Mouse (Mus musculus) liver, embryonic 12.5 days (tissue): ENCODE measurements at regions not wholly inside any gene's neighbourhood (a gene's known extent, or its start where the extent isn't known, plus 50 kb on each side); places are given as distances from the start of the nearest gene placed in this dataset.

Source experiments
- ATAC-seq: fragments of 200-750 bp; cut with Nextera tagmentation; 2 replicates; pipeline ENCODE4 v1.8.0; 2017; ENCODE audit warnings: moderate number of reproducible peaks, mild to moderate bottlenecking, moderate library complexity
- H3K27ac ChIP-seq: fragments of 300-500 bp; sonication (generic); 2 replicates; pipeline ENCODE4 v1.5.1; 2016; ENCODE audit warnings: mild to moderate bottlenecking
- H3K27me3 ChIP-seq: fragments of 300-500 bp; sonication (generic); replicated peaks from 2 replicates; pipeline ENCODE4 v1.6.1; 2016; ENCODE audit warnings: mild to moderate bottlenecking, moderate library complexity
- H3K36me3 ChIP-seq: fragments of 300-500 bp; sonication (generic); 2 replicates; pipeline ENCODE4 v1.6.1; 2016; ENCODE audit warnings: mild to moderate bottlenecking, moderate library complexity
- H3K4me1 ChIP-seq: fragments of 300-500 bp; sonication (generic); 2 replicates; pipeline ENCODE4 v1.6.1; 2016
- H3K4me2 ChIP-seq: fragments of 300-500 bp; sonication (generic); 2 replicates; pipeline ENCODE4 v1.6.1; 2016; ENCODE audit warnings: mild to moderate bottlenecking, moderate library complexity
- H3K4me3 ChIP-seq: fragments of 300-500 bp; sonication (generic); 2 replicates; pipeline ENCODE4 v1.5.1; 2016; ENCODE audit warnings: mild to moderate bottlenecking, moderate library complexity
- H3K9ac ChIP-seq: fragments of 300-500 bp; sonication (generic); 2 replicates; pipeline ENCODE4 v1.6.1; 2016; ENCODE audit warnings: mild to moderate bottlenecking, moderate library complexity
- H3K9me3 ChIP-seq: fragments of 300-500 bp; sonication (generic); replicated peaks from 2 replicates; pipeline ENCODE4 v1.6.1; 2016; ENCODE audit warnings: mild to moderate bottlenecking, moderate library complexity
- WGBS: fragments of 180-500 bp; shearing (Covaris S2); methylation state at CpG from one replicate; pipeline ENCODE4 v1.1.7; 2016; ENCODE audit not compliant: insufficient replicate concordance; 5-methylcytosine and 5-hydroxymethylcytosine counted together

DNA sequence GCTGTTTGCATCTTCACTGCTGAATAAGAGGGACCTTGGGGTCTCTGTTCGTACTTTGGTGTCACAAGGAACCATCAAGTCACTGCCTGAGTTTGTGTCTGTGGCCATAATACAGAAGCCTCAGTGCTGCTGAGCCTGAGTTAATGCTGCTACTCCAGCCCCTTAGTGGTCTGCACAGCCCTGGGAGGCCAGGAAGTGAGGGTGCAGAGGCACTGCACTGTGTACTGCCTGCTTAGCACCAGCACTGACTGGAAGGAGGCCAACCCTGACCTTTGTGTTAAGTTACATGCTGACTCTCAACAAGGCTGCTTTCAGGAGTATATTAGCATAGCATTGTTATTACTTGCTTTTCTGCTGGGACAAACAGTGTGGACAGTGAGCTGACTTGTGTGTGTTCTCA is 86.9 kb upstream of the Tmtc1 start:
- no peak overlapping the region for H3K4me3 ChIP-seq
- no peak overlapping the region for H3K27ac ChIP-seq
- no peaks in the 10 kb centered on the region for H3K27me3 ChIP-seq
- ATAC-seq, result 0 out of 2 replicates have a peak, but pooled peaks have one; percentile 30
- WGBS, result 70% methylated on average over 1 of the region's 1 CpGs
- no peak overlapping the region for H3K9ac ChIP-seq
- H3K9me3 ChIP-seq, result no peaks in the 10 kb centered on the region
- no peaks in the 10 kb centered on the region for H3K36me3 ChIP-seq
- no peak overlapping the region for H3K4me2 ChIP-seq
- peaks cover 13% of the 10 kb centered on the region for H3K4me1 ChIP-seq

DNA sequence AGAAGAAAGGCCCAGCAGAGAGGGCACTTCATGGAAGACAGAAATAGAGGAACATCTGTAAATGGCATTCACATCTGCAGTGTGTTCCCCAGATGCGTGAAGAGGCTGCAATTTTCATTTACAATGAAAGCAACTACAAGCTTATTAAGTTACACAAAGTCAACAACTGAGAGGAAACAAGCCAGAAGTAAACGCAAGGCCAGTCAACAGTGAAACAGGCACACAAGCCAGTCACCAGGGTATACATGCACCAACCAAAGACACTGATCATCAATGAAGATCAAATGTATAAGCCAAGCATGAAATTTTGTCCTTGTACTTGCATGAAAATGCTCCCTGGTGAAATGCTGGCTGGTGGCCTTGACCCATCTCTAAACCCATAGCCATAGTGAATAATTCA is 84.4 kb upstream of the Tmtc1 start:
- Histone ChIP-seq H3K9ac (no peak overlapping the region), H3K4me1 (peaks cover 13% of the 10 kb centered on the region), H3K27me3 (no peaks in the 10 kb centered on the region), H3K27ac (no peak overlapping the region), H3K36me3 (no peaks in the 10 kb centered on the region), H3K4me3 (no peak overlapping the region), H3K9me3 (no peaks in the 10 kb centered on the region), H3K4me2 (no peak overlapping the region)
- no peak for ATAC-seq
- WGBS, result 78% methylated on average over 2 of the region's 2 CpGs

DNA sequence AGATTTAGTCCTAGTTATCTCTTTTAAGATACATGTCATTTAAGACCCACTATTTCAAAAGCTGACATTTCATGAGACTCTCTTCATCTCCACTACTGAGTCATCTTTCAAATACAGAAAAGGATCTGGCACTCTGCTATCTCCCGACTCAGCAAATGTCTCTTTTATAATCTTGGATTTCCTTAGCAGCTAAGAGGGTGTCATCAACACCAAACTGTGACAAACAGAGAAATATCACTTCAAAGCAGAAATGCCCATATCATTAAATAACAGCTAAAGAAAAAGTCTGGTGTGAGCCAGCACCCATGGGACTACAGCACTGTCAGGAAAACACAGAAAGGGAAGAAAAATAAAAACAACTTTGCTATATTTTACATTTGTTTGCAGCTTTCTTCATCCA is 78.7 kb upstream of the Tmtc1 start:
- no peaks in the 10 kb centered on the region for H3K27me3 ChIP-seq
- ATAC-seq, result peak; percentile 40

DNA sequence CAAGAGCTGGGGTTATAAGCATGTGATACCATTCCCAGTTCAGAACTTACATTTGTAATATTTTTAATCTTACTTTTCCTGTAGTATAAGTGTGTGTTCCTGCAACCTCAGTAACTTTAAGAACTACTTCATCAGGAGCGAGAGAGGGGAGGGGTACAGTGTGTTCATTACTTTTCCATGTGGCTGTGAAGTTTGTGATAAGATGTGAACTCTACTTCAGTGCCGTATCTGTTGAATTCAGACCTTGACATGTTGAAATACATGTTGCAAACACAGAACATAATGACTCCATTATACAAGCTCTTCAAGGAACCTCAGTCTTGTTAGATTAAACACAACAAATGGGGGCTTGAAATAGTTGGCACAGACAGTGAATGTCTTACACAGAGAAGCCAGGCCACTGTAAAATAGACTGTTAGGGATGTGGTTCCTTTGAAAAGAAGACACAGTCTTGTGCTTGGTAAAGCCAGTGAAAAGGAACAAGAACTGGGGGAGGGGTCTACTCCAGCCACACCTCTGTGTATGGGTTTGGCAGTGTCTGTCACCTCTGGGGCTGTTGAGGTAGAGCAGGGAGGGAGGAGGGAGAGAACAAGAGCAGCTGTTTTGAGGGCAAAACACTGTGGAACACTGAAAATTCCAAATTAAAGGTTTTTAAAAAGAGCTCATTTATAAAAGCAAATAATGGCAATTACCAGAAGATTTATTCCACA is 73.5 kb upstream of the Tmtc1 start:
- peak overlapping the region; percentile 38 for H3K4me2 ChIP-seq

More for the DNA sequence above, 78.7 kb upstream of the Tmtc1 start:
- H3K9ac ChIP-seq, result no peak overlapping the region
- H3K4me1 ChIP-seq, result peaks cover 38% of the 10 kb centered on the region
- no peaks in the 10 kb centered on the region for H3K9me3 ChIP-seq
- H3K4me2 ChIP-seq, result no peak overlapping the region
- H3K36me3 ChIP-seq, result no peaks in the 10 kb centered on the region
- 28% methylated on average over 1 of the region's 1 CpGs for WGBS
- no peak overlapping the region for H3K4me3 ChIP-seq
- no peak overlapping the region for H3K27ac ChIP-seq

DNA sequence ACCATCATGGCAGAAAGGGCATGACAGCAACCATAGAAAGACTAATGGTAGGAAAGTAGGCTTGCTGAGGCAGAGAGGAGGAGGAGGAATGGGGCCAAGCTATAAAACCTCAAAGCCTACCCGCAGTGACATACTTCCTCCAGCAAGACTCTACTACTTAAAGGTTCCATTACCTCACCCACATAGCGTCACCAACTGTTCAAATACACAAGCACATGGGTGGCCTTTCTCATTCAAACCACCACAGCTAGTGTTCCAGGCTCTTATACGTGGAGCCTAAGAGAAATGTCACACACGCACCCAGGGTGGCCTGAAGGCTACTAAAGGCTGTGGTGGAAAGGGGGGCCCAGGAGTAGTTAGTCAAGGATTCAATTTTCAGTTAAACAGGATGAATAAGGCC is 72.5 kb upstream of the Tmtc1 start:
- H3K9ac ChIP-seq, result no peak overlapping the region
- H3K9me3 ChIP-seq, result no peaks in the 10 kb centered on the region
- H3K4me1 ChIP-seq, result peaks cover 74% of the 10 kb centered on the region
- no peaks in the 10 kb centered on the region for H3K27me3 ChIP-seq
- H3K36me3 ChIP-seq, result no peaks in the 10 kb centered on the region
- H3K4me3 ChIP-seq, result no peak overlapping the region
- no peak overlapping the region for H3K4me2 ChIP-seq
- H3K27ac ChIP-seq, result peak overlapping the region; percentile 27
- ATAC-seq, result no peak
- WGBS, result 75% methylated on average over 4 of the region's 4 CpGs

More for the DNA sequence above, 73.5 kb upstream of the Tmtc1 start:
- H3K27me3 ChIP-seq, result no peaks in the 10 kb centered on the region
- H3K4me3 ChIP-seq, result no peak overlapping the region
- peaks cover 72% of the 10 kb centered on the region for H3K4me1 ChIP-seq
- ATAC-seq, result peak; percentile 86
- H3K9ac ChIP-seq, result no peak overlapping the region
- peak overlapping the region; percentile 87 for H3K27ac ChIP-seq
- WGBS, result 26% methylated on average over 2 of the region's 2 CpGs
- H3K36me3 ChIP-seq, result no peaks in the 10 kb centered on the region
- H3K9me3 ChIP-seq, result no peaks in the 10 kb centered on the region

DNA sequence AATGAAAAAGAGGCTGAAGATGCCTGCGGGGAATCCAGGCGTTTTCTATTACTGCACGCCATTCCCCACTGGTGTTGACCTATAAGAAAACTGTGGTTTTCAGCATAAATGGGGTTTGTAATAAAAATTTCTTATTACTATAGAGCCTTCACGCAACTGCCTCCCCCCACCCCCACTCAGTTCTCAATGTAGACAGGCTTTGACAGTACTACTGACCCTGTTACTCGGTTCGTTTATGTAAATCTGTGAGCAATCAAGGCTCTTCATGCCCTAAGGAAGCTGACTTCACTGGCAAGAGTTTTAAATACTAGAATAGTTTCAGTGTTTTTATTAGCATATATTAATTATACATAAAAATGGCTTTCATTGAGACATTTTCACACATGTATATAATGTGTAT is 70.9 kb upstream of the Tmtc1 start:
- no peaks in the 10 kb centered on the region for H3K27me3 ChIP-seq
- H3K9ac ChIP-seq, result peak overlapping the region; percentile 27; the same call in 1 of the 2 replicates
- H3K9me3 ChIP-seq, result no peaks in the 10 kb centered on the region
- peak overlapping the region; percentile 81 for H3K27ac ChIP-seq
- WGBS, result 80% methylated on average over 6 of the region's 6 CpGs
- peaks cover 72% of the 10 kb centered on the region for H3K4me1 ChIP-seq
- no peak overlapping the region for H3K4me3 ChIP-seq
- H3K36me3 ChIP-seq, result no peaks in the 10 kb centered on the region
- H3K4me2 ChIP-seq, result no peak overlapping the region
- ATAC-seq, result no peak

DNA sequence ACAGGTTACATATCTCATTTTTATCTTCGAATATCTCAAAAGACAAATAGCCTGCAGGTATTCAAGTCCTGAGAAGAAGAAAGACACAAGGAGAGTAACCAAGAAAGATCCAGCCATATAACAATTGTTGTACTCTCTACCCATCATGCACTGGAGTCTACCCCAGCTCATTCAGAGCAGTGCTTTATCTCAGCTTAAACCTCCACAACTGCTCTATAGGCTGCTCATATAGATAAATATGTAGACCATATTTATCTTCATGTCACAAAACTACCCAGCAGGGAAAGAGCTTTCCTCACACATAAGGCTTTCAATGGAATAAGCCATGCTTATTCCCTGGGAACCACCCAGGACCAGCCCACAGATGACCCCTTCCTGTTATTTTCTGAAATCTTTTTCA is 70.5 kb upstream of the Tmtc1 start:
- ATAC-seq, result peak; percentile 67
- Histone ChIP-seq H3K9ac (no peak overlapping the region), H3K27ac (peak overlapping the region; percentile 81), H3K4me1 (peaks cover 68% of the 10 kb centered on the region), H3K4me2 (no peak overlapping the region), H3K4me3 (no peak overlapping the region), H3K36me3 (no peaks in the 10 kb centered on the region), H3K9me3 (no peaks in the 10 kb centered on the region), H3K27me3 (no peaks in the 10 kb centered on the region)
- WGBS, result 22% methylated on average over 1 of the region's 1 CpGs

DNA sequence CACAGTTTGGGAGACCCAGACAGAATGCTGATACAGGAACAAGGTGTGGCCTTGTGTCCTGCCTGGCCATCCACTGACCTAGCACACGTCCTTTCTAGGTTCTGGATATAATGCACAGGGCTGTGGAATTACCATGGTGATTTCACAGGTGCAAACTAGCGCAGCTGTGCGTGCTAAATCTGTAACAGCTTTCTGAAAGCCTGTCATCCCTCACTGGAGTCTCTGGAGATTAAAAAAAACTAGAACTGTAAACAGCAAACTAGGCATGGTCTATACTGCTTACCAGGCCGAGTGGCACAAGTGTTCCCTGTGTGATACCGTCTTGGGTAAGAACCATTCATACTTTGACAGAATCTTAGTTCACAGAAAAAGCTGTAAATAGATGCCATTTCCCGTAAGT is 69.9 kb upstream of the Tmtc1 start:
- no peaks in the 10 kb centered on the region for H3K27me3 ChIP-seq
- H3K9me3 ChIP-seq, result no peaks in the 10 kb centered on the region
- H3K9ac ChIP-seq, result 0 out of 2 replicates have a peak overlapping the region, but pooled peaks have one; percentile 45
- no peak for ATAC-seq
- H3K4me2 ChIP-seq, result no peak overlapping the region; the same call in 1 of the 2 replicates
- H3K4me3 ChIP-seq, result no peak overlapping the region
- 79% methylated on average over 6 of the region's 6 CpGs for WGBS
- H3K27ac ChIP-seq, result peak overlapping the region; percentile 81
- H3K36me3 ChIP-seq, result no peaks in the 10 kb centered on the region
- H3K4me1 ChIP-seq, result peaks cover 65% of the 10 kb centered on the region

DNA sequence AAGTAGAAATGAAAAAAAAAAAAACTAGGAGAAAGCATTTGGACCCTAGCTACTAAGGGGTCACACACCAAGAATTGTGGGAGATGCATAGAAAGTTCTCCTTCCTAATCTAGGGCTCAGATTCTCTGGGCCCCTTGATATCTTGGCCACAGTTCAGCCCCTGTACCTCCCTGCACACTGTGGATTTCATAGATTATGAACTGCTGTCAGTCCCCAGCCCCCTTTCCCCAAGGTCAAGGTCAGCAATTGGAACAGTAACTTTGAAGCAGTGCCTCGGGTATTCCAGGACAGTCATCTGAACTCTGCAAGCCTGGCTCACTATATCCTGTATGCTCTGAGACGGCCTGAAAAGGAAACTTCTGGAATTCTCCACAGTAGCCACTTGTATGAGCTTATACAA is 68.9 kb upstream of the Tmtc1 start:
- Histone ChIP-seq H3K9ac (peak overlapping the region; percentile 45; the same call in 1 of the 2 replicates), H3K4me2 (peak overlapping the region; percentile 39), H3K36me3 (no peaks in the 10 kb centered on the region), H3K4me3 (no peak overlapping the region), H3K27me3 (0 out of 2 replicates have a peak, but pooled peaks cover 3% of the 10 kb centered on the region), H3K27ac (peak overlapping the region; percentile 81), H3K9me3 (no peaks in the 10 kb centered on the region), H3K4me1 (peaks cover 59% of the 10 kb centered on the region)
- 36% methylated on average over 2 of the region's 2 CpGs for WGBS
- ATAC-seq, result peak; percentile 67

DNA sequence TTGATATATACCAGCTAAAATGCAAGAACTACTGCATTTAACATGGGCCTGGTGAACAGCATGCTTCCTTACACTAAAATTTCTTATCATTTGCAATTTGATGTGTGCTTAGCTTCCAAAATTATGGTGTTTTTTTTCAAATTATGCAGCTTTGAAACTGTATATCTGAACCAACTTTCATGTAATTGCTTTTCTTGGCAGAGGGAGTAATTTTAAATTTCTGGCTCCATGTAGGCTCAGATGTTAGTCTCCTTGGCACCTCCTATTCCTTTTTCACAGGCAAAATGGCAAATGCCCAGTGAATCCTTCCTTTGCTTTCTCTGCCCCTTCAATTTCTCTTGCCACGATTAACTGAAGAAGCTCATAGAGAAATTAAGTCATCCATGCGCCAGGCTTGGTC is 61.1 kb upstream of the Tmtc1 start:
- H3K9ac ChIP-seq, result no peak overlapping the region
- H3K4me1 ChIP-seq, result peaks cover 21% of the 10 kb centered on the region
- no peak overlapping the region for H3K4me2 ChIP-seq
- H3K9me3 ChIP-seq, result no peaks in the 10 kb centered on the region
- no peak for ATAC-seq
- no peak overlapping the region for H3K4me3 ChIP-seq
- H3K27ac ChIP-seq, result no peak overlapping the region
- 70% methylated on average over 2 of the region's 2 CpGs for WGBS
- H3K36me3 ChIP-seq, result no peaks in the 10 kb centered on the region
- peaks cover 6% of the 10 kb centered on the region; the same call in 1 of the 2 replicates for H3K27me3 ChIP-seq

DNA sequence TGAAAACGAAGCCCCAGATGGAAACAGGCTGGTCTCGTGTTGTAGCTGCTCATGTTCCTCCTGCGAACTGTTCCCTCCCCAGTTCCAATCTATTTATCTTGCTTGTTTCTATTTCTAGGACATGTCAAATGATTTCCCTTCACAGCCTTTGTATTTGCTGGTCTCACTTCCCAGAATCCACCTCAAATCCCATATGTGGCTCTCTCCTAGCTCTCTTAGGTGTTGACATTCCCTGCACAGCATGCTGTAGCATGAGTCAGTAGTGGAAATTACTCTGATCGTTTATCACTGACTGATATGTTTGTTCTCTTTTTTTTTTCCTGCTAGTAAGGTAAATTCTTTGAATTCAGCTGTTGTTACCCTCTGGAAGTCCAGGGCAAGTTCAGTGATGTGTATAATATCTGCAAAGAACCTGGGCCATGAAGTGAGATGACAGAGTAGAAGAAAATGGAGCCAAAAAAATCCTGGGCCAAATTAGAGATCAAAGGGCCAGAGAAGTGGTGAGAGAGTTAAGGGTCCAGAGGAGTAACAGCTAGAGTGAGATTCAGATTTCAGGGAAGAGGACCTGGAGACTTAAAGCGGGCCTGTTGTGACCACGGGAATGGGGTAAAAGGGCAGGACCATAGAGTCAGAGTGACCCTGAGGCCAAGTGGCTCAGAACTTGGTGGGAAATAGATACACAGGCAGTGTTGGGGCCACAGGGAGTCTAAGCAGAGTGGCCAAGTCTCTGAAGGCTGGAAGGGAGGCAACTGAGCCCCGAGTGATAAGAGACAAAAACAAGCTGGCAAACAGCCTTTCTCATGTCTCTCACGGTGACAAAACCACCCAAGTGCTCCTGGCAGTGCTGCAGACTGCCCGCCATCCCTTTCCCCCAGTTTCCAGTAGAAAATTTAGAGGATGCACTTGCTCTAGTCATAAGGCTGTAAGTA is 56.3 kb upstream of the Tmtc1 start:
- Histone ChIP-seq H3K4me3 (no peak overlapping the region), H3K27ac (peak overlapping the region; percentile 8), H3K36me3 (no peaks in the 10 kb centered on the region), H3K4me1 (peaks cover 24% of the 10 kb centered on the region), H3K9me3 (no peaks in the 10 kb centered on the region), H3K9ac (no peak overlapping the region), H3K27me3 (peaks cover 11% of the 10 kb centered on the region), H3K4me2 (peak overlapping the region; percentile 21; the same call in 1 of the 2 replicates)
- ATAC-seq, result peak; percentile 79
- WGBS, result 56% methylated on average over 9 of the region's 9 CpGs
